Mouse (Mus musculus): ENCODE data around the gene Prkcb.

DNA sequence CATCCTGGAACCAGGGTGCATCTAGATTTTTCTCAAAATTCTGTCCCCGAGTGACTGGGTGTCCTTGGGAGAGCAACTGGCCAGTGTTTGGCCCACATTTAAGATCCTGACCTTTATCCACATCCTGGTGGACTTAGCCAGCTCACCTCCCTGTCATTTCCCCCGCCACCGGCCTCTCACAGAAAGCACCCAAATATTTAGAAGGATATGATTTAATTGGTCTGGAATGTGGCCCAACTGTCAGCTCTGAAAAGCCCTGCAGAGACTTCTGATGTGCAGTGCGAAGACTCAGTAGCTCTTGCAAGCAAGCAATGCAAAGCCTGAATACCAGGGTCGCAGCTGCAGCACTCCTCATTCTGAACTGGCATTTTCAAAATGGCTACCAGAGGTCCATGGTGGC is 274.0 kb downstream of the Prkcb start:
- no peak for TF ChIP-seq GATA1 (IDR thresholded peaks at IDR 0.05; ENCODE audit: borderline replicate concordance, low read length)
- TF ChIP-seq FLI1 (IDR thresholded peaks at IDR 0.05; ENCODE audit: low read length) = no peak

All from megakaryocyte, embryonic 14.5 days (primary cell).